Mouse (Mus musculus): Measurements from ENCODE around the gene Smim15. TPM values are rescaled to one million over a fixed set of nuclear protein-coding genes. Genes with fewer than 3 reads are reported as not detected.

Smim15 gene
- total RNA-seq (2021) = 10 to 100 TPM; 35.3 to 39.3 TPM
- long read RNA-seq, experiment 1, transcript Smim15-203 (2 exons, 830 nt) = minor isoform, 6 of 57 reads
- long read RNA-seq, experiment 1, transcript Smim15-201 (3 exons, 1,918 nt) = major isoform, 37 of 57 reads
- long read RNA-seq, experiment 1, partial matches to known transcripts = 0 of 57 reads
- long read RNA-seq, experiment 1, other reads (novel, unspliced or antisense) = 9 of 57 reads
- long read RNA-seq, experiment 2, transcript Smim15-201 (3 exons, 1,918 nt) = major isoform, 24 of 28 reads
- long read RNA-seq, experiment 2, partial matches to known transcripts = 0 of 28 reads
- long read RNA-seq, experiment 2, other reads (novel, unspliced or antisense) = 0 of 28 reads

GRCm38 (mm10) chr13:108044222-108044941 lies at the start of gene Smim15:
Gene Smim15 (plus strand): TSS chr13:108044446.
- peak; percentile 95 for DNase-seq

GRCm38 (mm10) chr13:107995211-107995610 lies 49.0 kb upstream of the Smim15 start:
- no peak for DNase-seq

GRCm38 (mm10) chr13:107996301-107996700 lies 47.9 kb upstream of the Smim15 start:
- DNase-seq = no peak

GRCm38 (mm10) chr13:108007861-108008260 lies 36.4 kb upstream of the Smim15 start:
- no peak for DNase-seq

GRCm38 (mm10) chr13:108013110-108013509 lies 31.1 kb upstream of the Smim15 start:
- no peak for DNase-seq

- DNase-seq = no peak
Observed at GRCm38 (mm10) chr13:108013839-108014238, 30.4 kb upstream of the Smim15 start.

GRCm38 (mm10) chr13:108015166-108015565 lies 29.1 kb upstream of the Smim15 start:
- no peak for DNase-seq

GRCm38 (mm10) chr13:108017349-108017748 lies 26.9 kb upstream of the Smim15 start:
- DNase-seq = no peak

- no peak for DNase-seq
Observed at GRCm38 (mm10) chr13:108025802-108026201, 18.4 kb upstream of the Smim15 start.

GRCm38 (mm10) chr13:108032789-108033188 lies 11.5 kb upstream of the Smim15 start:
- no peak for DNase-seq

GRCm38 (mm10) chr13:108039375-108039774 lies 4.9 kb upstream of the Smim15 start:
- no peak for DNase-seq

GRCm38 (mm10) chr13:108039902-108040301 lies 4.3 kb upstream of the Smim15 start:
- no peak for DNase-seq

- DNase-seq = no peak
Observed at GRCm38 (mm10) chr13:108040451-108040850, 3.8 kb upstream of the Smim15 start.

GRCm38 (mm10) chr13:108041358-108041757 lies 2.9 kb upstream of the Smim15 start:
- peak; percentile 80 for DNase-seq

- DNase-seq = peak; percentile 61
Observed at GRCm38 (mm10) chr13:108043431-108044221, 620 bp upstream of the Smim15 start.

GRCm38 (mm10) chr13:108045646-108046045 lies 1.4 kb downstream of the Smim15 start:
- no peak for DNase-seq

GRCm38 (mm10) chr13:108046071-108046470 lies 1.8 kb downstream of the Smim15 start:
- no peak for DNase-seq

- DNase-seq = no peak
Observed at GRCm38 (mm10) chr13:108046891-108047290, 2.6 kb downstream of the Smim15 start.

- DNase-seq = no peak
Observed at GRCm38 (mm10) chr13:108047364-108047763, 3.1 kb downstream of the Smim15 start.

GRCm38 (mm10) chr13:108056896-108057295 lies 12.7 kb downstream of the Smim15 start:
- no peak for DNase-seq

GRCm38 (mm10) chr13:108060286-108060885 lies 16.1 kb downstream of the Smim15 start:
- DNase-seq = peak; percentile 9

GRCm38 (mm10) chr13:108060936-108061578 lies 16.8 kb downstream of the Smim15 start:
- DNase-seq = peak; percentile 12

Data from adrenal gland, postnatal 10 days (tissue).